Comparison of ENCODE assay signal across 31 mouse cellular contexts in the genomic region with DNA sequence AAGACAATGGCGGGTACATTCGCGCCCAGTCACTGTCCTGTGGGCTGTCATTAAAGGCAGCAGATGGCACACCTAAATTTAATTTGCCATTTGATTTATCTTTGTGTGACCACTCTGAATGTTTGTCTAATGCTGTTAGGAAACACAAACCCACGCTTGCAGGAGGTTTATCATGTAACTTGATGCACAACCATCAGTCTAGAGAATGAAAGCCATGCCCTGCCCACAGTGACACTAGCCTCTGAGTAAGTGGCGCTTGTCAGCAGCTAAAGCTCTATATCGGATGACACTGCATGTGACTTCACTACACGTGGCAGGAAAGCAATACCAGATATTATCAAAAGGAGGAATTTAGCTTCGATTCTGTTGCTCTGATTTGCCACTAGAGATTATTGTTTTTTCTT.
DNase-seq lines count a peak whose midpoint lies in the region; ATAC-seq and TF ChIP-seq lines count a peak whose summit lies in the region.
"Had no signal": no experiment of that assay in that cellular context is flagged by ENCODE, and none has a peak within 500 bp of the region (broad histone marks: within the 10 kb centered on the region; RNA-seq: fewer than 3 reads in every experiment).

No protein-coding gene starts in this region.

- no peak overlapping the region for H3K4me3 ChIP-seq in kidney, embryonic 16.5 days (ENCODE audit: low read length)
- H3K4me3 ChIP-seq in kidney, adult 2 months (ENCODE audit: insufficient read depth, low read depth, low read length) = no peak overlapping the region
- no peak overlapping the region for H3K4me3 ChIP-seq in hindbrain, embryonic 13.5 days
- H3K4me3 ChIP-seq: embryonic facial prominence, embryonic 12.5 days; liver, embryonic 12.5 days; neural tube, embryonic 12.5 days had no signal

- no peaks in the 10 kb centered on the region for H3K9me3 ChIP-seq in kidney, embryonic 16.5 days (ENCODE audit: low read length)
- H3K9me3 ChIP-seq in hindbrain, embryonic 13.5 days = no peaks in the 10 kb centered on the region
- H3K9me3 ChIP-seq: embryonic facial prominence, embryonic 12.5 days; G1E; liver, embryonic 12.5 days; neural tube, embryonic 12.5 days had no signal

- H3K9ac ChIP-seq in kidney, embryonic 16.5 days (replicated peaks; ENCODE audit: low read length) = no peak overlapping the region
- no peak overlapping the region for H3K9ac ChIP-seq in hindbrain, embryonic 13.5 days
- H3K9ac ChIP-seq: embryonic facial prominence, embryonic 12.5 days; hindbrain, embryonic 14.5 days; liver, embryonic 12.5 days; liver, postnatal 0 days; neural tube, embryonic 12.5 days had no signal

- no peak for TF ChIP-seq POLR2A in kidney, adult 2 months (IDR thresholded peaks at IDR 0.05; ENCODE audit: low read depth, low read length)

- no peak overlapping the region for H3K27ac ChIP-seq in kidney, embryonic 16.5 days (ENCODE audit: low read length)
- no peak overlapping the region for H3K27ac ChIP-seq in kidney, adult 2 months (ENCODE audit: insufficient read depth, low read depth, low read length)
- H3K27ac ChIP-seq in hindbrain, embryonic 13.5 days = no peak overlapping the region
- H3K27ac ChIP-seq: embryonic facial prominence, embryonic 12.5 days; hindbrain, embryonic 14.5 days; liver, embryonic 12.5 days; neural tube, embryonic 12.5 days; stomach, postnatal 0 days had no signal

- TF ChIP-seq CTCF in kidney, adult 2 months (conservative IDR thresholded peaks at IDR 0.05; ENCODE audit: insufficient read depth, insufficient read length, low read depth, low read length) = no peak

- WGBS in kidney, embryonic 16.5 days = 25% methylated on average over 8 of the region's 8 CpGs
- 38% methylated on average over 8 of the region's 8 CpGs for WGBS in kidney, adult 2 months
- 81% methylated on average over 8 of the region's 8 CpGs for WGBS in hindbrain, embryonic 13.5 days

- peak; percentile 2 for DNase-seq in adrenal gland, adult 2 months
- no peak for DNase-seq in adrenal gland, adult 18-20 months (ENCODE audit: low spot score in 2 of 2)
- DNase-seq in kidney, adult 2 months = no peak
- peak; percentile 86 for DNase-seq in MN1 (ENCODE audit: low spot score)
- DNase-seq in cerebellum, postnatal 10 days = no peak
- DNase-seq: cerebellum, adult 2 months; cerebellum, postnatal 36 days; gastrocnemius, postnatal 25 days; heart, adult 18-20 months; heart, postnatal 4 days; kidney, adult 18-20 months; layer of hippocampus, postnatal 36 days; left cerebral cortex, postnatal 4 days; liver, postnatal 0 days; lung, postnatal 36 days; right cerebral cortex, postnatal 4 days; thymus, adult 2 months; thymus, postnatal 36 days had no signal

- peak; percentile 57 for ATAC-seq in kidney, embryonic 16.5 days (ENCODE audit: low FRiP score, low TSS enrichment)
- no peak for ATAC-seq in hindbrain, embryonic 13.5 days (ENCODE audit: low FRiP score)
- ATAC-seq: forebrain, embryonic 14.5 days; liver, embryonic 12.5 days; liver, postnatal 0 days; midbrain, embryonic 16.5 days; Patski had no signal

- no peaks in the 10 kb centered on the region for H3K27me3 ChIP-seq in kidney, embryonic 16.5 days (ENCODE audit: insufficient read depth, low read length)
- no peaks in the 10 kb centered on the region for H3K27me3 ChIP-seq in kidney, adult 2 months (replicated peaks; ENCODE audit: control insufficient read depth, insufficient read depth, low read length)
- no peaks in the 10 kb centered on the region for H3K27me3 ChIP-seq in hindbrain, embryonic 13.5 days
- H3K27me3 ChIP-seq: embryonic facial prominence, embryonic 12.5 days; liver, embryonic 12.5 days; neural tube, embryonic 12.5 days had no signal

- H3K4me1 ChIP-seq in kidney, embryonic 16.5 days (ENCODE audit: insufficient read depth, low read length) = no peaks in the 10 kb centered on the region
- H3K4me1 ChIP-seq in kidney, adult 2 months (ENCODE audit: control insufficient read depth, insufficient read depth, low read length) = no peaks in the 10 kb centered on the region
- H3K4me1 ChIP-seq in hindbrain, embryonic 13.5 days (replicated peaks) = no peaks in the 10 kb centered on the region
- H3K4me1 ChIP-seq: embryonic facial prominence, embryonic 12.5 days; liver, embryonic 12.5 days; neural tube, embryonic 12.5 days had no signal

- H3K36me3 ChIP-seq in kidney, embryonic 16.5 days (ENCODE audit: insufficient read depth, low read length) = no peaks in the 10 kb centered on the region
- no peaks in the 10 kb centered on the region for H3K36me3 ChIP-seq in kidney, adult 2 months (ENCODE audit: control insufficient read depth, insufficient read depth, low read length)
- H3K36me3 ChIP-seq in hindbrain, embryonic 13.5 days = no peaks in the 10 kb centered on the region
- H3K36me3 ChIP-seq: embryonic facial prominence, embryonic 12.5 days; G1E; liver, embryonic 12.5 days; neural tube, embryonic 12.5 days had no signal

- no peak overlapping the region for H3K4me2 ChIP-seq in kidney, embryonic 16.5 days (replicated peaks; ENCODE audit: low read depth, low read length)
- no peak overlapping the region for H3K4me2 ChIP-seq in hindbrain, embryonic 13.5 days
- H3K4me2 ChIP-seq: embryonic facial prominence, embryonic 12.5 days; heart, embryonic 11.5 days; hindbrain, embryonic 14.5 days; liver, embryonic 12.5 days; midbrain, embryonic 11.5 days; neural tube, embryonic 12.5 days had no signal

Comparison
In these comparisons a context has a peak if more than half of its experiments do, and no peak if none do; other contexts are left out.
1. DNase-seq: peak in adrenal gland, adult 2 months (single experiment) and MN1 (single experiment); none in adrenal gland, adult 18-20 months (0 of 2), kidney, adult 2 months (single experiment) and cerebellum, postnatal 10 days (0 of 2).